Mouse (Mus musculus) CH12.LX (cell line): ENCODE measurements at regions not wholly inside any gene's neighbourhood (a gene's known extent, or its start where the extent isn't known, plus 50 kb on each side); places are given as distances from the start of the nearest gene placed in this dataset.

Source experiments
- DNase-seq: peaks from one replicate; pipeline ENCODE4 v3.0.0-alpha.2; 2013; ENCODE audit errors: extremely low read depth
- H3K27ac ChIP-seq: 2 replicates; pipeline ENCODE4 v1.5.1; 2012; ENCODE audit warnings: low read depth, mild to moderate bottlenecking, control low read depth, moderate library complexity; ENCODE audit not compliant: insufficient read depth
- H3K27me3 ChIP-seq: replicated peaks from 2 replicates; pipeline ENCODE3; 2012; ENCODE audit warnings: inconsistent platforms
- H3K36me3 ChIP-seq, 2 experiments: replicated peaks in 1 of 2; 2 replicates each; pipeline versions ENCODE3 to v1.6.1; 2012; ENCODE audit warnings: inconsistent platforms in 1 of 2, low read length in 1 of 2, mild to moderate bottlenecking in 1 of 2, mixed read lengths in 1 of 2, moderate library complexity in 1 of 2; ENCODE audit not compliant: control insufficient read depth in 1 of 2, insufficient read depth in 1 of 2
- H3K4me1 ChIP-seq, 2 experiments: 2 replicates each; pipeline ENCODE4 v1.6.1; 2012; ENCODE audit warnings: inconsistent platforms in 1 of 2, moderate library complexity in 1 of 2; ENCODE audit not compliant: insufficient read depth in 2 of 2, control insufficient read depth in 1 of 2
- H3K4me2 ChIP-seq: 2 replicates; pipeline ENCODE4 v1.6.1; 2012; ENCODE audit warnings: low read depth, mild to moderate bottlenecking, control low read depth; ENCODE audit not compliant: poor library complexity, insufficient read depth, severe bottlenecking
- H3K4me3 ChIP-seq, 3 experiments: fragments of 150-350 bp in 1 of 3; sonication (generic) in 1 of 3; replicated peaks in 1 of 3; 2 replicates each; pipeline versions ENCODE3 to v1.5.1; 2011 to 2012; ENCODE audit warnings: low read depth in 2 of 3, low read length in 2 of 3, mild to moderate bottlenecking in 2 of 3, moderate library complexity in 2 of 3, control low read depth in 1 of 3, improper control_type of control experiment in 1 of 3, inconsistent platforms in 1 of 3, mixed read lengths in 1 of 3; ENCODE audit not compliant: poor library complexity in 1 of 3
- H3K79me2 ChIP-seq: replicated peaks from 2 replicates; pipeline ENCODE4 v1.6.1; 2012; ENCODE audit warnings: mild to moderate bottlenecking, moderate library complexity; ENCODE audit not compliant: control insufficient read depth, poor library complexity, insufficient read depth, severe bottlenecking; ENCODE audit errors: extremely low read depth
- H3K9ac ChIP-seq: 2 replicates; pipeline ENCODE4 v1.6.1; 2012; ENCODE audit warnings: low read depth, mild to moderate bottlenecking, control low read depth, moderate library complexity; ENCODE audit not compliant: insufficient read depth
- H3K9me3 ChIP-seq: replicated peaks from 2 replicates; pipeline ENCODE3; 2012; ENCODE audit warnings: low read length, inconsistent platforms, mixed read lengths
- BHLHE40 ChIP-seq: IDR thresholded peaks from 2 replicates; pipeline ENCODE4 v1.6.1; 2011; ENCODE audit warnings: mild to moderate bottlenecking, low read depth, low read length, improper control_type of control experiment
- CHD1 ChIP-seq: IDR thresholded peaks from 2 replicates; pipeline ENCODE4 v1.6.1; 2012; ENCODE audit warnings: low read depth, low read length, improper control_type of control experiment, inconsistent platforms
- EP300 ChIP-seq: IDR thresholded peaks from 2 replicates; pipeline ENCODE4 v1.6.1; 2011; ENCODE audit warnings: low read length, improper control_type of control experiment
- GABPA ChIP-seq: IDR thresholded peaks from 2 replicates; pipeline ENCODE4 v1.6.1; 2012; ENCODE audit warnings: low read depth, low read length, improper control_type of control experiment, inconsistent platforms; ENCODE audit not compliant: insufficient replicate concordance
- IRF4 ChIP-seq: IDR thresholded peaks from 2 replicates; pipeline ENCODE4 v1.6.1; 2014; ENCODE audit warnings: low read depth, mild to moderate bottlenecking, inconsistent platforms, low read length, improper control_type of control experiment
- JUN ChIP-seq: IDR thresholded peaks from 2 replicates; pipeline ENCODE4 v1.6.1; 2011; ENCODE audit warnings: low read depth, mild to moderate bottlenecking, low read length, improper control_type of control experiment, moderate library complexity; ENCODE audit not compliant: insufficient read depth
- JUND ChIP-seq: conservative IDR thresholded peaks from 2 replicates; pipeline ENCODE4 v1.6.1; 2011; ENCODE audit warnings: low read depth, low read length, improper control_type of control experiment
- MAX ChIP-seq: IDR thresholded peaks from 2 replicates; pipeline ENCODE4 v1.6.1; 2011; ENCODE audit warnings: low read length, improper control_type of control experiment
- MXI1 ChIP-seq: IDR thresholded peaks from 2 replicates; pipeline ENCODE4 v1.6.1; 2011; ENCODE audit warnings: mild to moderate bottlenecking, low read depth, low read length, improper control_type of control experiment
- MYC ChIP-seq: IDR thresholded peaks from 2 replicates; pipeline ENCODE4 v1.6.1; 2011; ENCODE audit warnings: low read depth, mild to moderate bottlenecking, improper control_type of control experiment, low read length
- NELFE ChIP-seq: IDR thresholded peaks from 2 replicates; pipeline ENCODE4 v1.6.1; 2011; ENCODE audit warnings: low read depth, low read length, improper control_type of control experiment
- NRF1 ChIP-seq: IDR thresholded peaks from 2 replicates; pipeline ENCODE4 v1.6.1; 2014; ENCODE audit warnings: low read depth, mild to moderate bottlenecking, inconsistent platforms, low read length, improper control_type of control experiment, moderate library complexity
- PAX5 ChIP-seq: IDR thresholded peaks from 2 replicates; pipeline ENCODE4 v1.6.1; 2012; ENCODE audit warnings: low read length, inconsistent platforms, mixed read lengths
- POLR2A ChIP-seq: IDR thresholded peaks from 2 replicates; pipeline ENCODE4 v1.6.1; 2011; ENCODE audit warnings: low read depth, mild to moderate bottlenecking, improper control_type of control experiment, low read length
- POLR2AphosphoS2 ChIP-seq: IDR thresholded peaks from 2 replicates; pipeline ENCODE4 v1.6.1; 2011; ENCODE audit warnings: low read depth, low read length, improper control_type of control experiment
- SIN3A ChIP-seq: IDR thresholded peaks from 2 replicates; pipeline ENCODE4 v1.6.1; 2012; ENCODE audit warnings: low read length, improper control_type of control experiment, inconsistent platforms
- TBP ChIP-seq: conservative IDR thresholded peaks from 2 replicates; pipeline ENCODE4 v1.6.1; 2011; ENCODE audit warnings: low read depth, low read length, improper control_type of control experiment
- USF1 ChIP-seq: IDR thresholded peaks from 2 replicates; pipeline ENCODE4 v1.6.1; 2014; ENCODE audit warnings: low read depth, mild to moderate bottlenecking, inconsistent platforms, low read length, improper control_type of control experiment
- ZC3H11A ChIP-seq: IDR thresholded peaks from 2 replicates; pipeline ENCODE4 v1.6.1; 2012; ENCODE audit warnings: low read depth, mild to moderate bottlenecking, inconsistent platforms, low read length, improper control_type of control experiment
- ZKSCAN1 ChIP-seq: IDR thresholded peaks from 2 replicates; pipeline ENCODE4 v1.6.1; 2012; ENCODE audit warnings: low read depth, inconsistent platforms, low read length, improper control_type of control experiment, borderline replicate concordance
- dilution Hi-C: fragments of 300-500 bp; cut with MboI; formaldehyde crosslinking; loops from 2 replicates; pipeline ENCODE4 v1.14.3; 2020; ENCODE audit warnings: low sequenced_read_pairs; ENCODE audit not compliant: extremely low pct_unique_long_range_greater_than_20kb, extremely low pct_ligation_motif_present
- in situ Hi-C: fragments of 300-500 bp; cut with MboI; formaldehyde crosslinking; loops from 3 replicates; pipeline ENCODE4 v1.14.3; 2019; ENCODE audit warnings: low sequenced_read_pairs, low pct_ligation_motif_present, low pct_unique_long_range_greater_than_20kb, mixed read lengths

DNA sequence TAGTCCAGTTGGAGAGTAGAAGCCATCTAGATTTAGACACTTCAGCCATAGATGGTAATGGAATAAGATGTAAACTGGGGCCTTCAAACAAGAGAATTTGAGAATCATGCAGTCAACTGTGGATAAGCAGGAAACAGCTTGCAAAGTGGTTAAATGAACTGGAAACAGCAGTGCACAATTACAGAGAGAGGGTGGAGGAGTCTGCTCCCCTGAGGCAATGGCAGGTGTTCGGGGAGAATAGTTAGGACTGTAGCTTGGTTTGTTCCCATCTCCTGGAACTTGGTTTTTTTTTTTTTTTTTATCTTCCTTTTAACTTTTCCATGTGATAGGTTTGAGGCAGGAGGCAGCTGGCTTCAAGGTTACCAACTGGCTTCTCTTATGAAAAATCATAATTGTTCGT lies 165.1 kb upstream of the Ell2 start:
- H3K9me3 ChIP-seq = no peaks in the 10 kb centered on the region
- TF ChIP-seq MYC = no peak
- no peak for TF ChIP-seq BHLHE40
- no peak for TF ChIP-seq MAX
- TF ChIP-seq JUN = no peak
- TF ChIP-seq JUND = no peak
- TF ChIP-seq PAX5 = no peak
- TF ChIP-seq TBP = no peak
- TF ChIP-seq ZKSCAN1 = no peak
- 0 out of 2 replicates have a peak, but pooled peaks have one; percentile 26 for TF ChIP-seq EP300
- peak; percentile 5 for DNase-seq
- no peak overlapping the region for H3K4me3 ChIP-seq
- dilution Hi-C loops (no loop called here), in situ Hi-C loops (no loop called here)
- no peak overlapping the region for H3K27ac ChIP-seq
- H3K4me1 ChIP-seq = peaks cover 0 to 9% of the 10 kb centered on the region in 2 experiments; a peak in 2 of 4 replicates
- H3K4me2 ChIP-seq = no peak overlapping the region
- no peak overlapping the region for H3K9ac ChIP-seq
- no peaks in the 10 kb centered on the region for H3K79me2 ChIP-seq
- H3K27me3 ChIP-seq = no peaks in the 10 kb centered on the region
- H3K36me3 ChIP-seq = no peaks in the 10 kb centered on the region

DNA sequence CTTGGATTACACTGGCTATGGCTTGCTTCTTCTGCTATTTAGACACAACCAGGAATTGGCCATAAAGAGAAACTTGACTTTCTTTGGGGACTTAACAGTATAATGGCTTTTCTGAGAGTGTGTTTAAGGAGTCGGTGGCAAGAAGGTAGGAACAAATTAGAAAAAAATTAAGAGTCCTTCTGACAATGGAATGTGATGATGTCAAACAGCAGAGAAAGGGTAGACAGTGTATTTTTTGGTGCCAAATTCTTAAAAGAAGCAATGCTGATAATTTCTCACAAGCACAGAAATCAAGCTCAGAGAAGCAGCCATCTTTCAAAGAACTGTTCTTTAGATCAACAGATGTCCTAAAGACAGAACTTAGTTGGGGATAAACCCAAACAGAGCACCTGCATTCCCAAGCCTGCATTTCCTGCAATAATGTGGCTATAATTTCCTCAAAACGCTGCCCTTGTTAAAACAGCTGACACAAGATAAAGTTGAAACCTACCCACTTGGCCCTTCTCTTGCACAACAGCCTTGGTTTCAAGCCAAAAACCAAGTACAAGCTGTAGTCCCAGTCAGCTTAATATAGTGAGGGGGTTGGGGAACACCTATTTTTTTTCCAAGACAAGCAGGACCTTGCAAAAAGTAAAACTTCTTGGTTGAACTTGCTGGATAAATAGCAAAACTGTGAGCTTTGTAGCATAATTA lies 164.2 kb upstream of the Ell2 start:
- in situ Hi-C loops = no loop called here
- Histone ChIP-seq H3K4me3 (no peak overlapping the region), H3K27ac (no peak overlapping the region), H3K9ac (no peak overlapping the region), H3K79me2 (no peaks in the 10 kb centered on the region), H3K36me3 (no peaks in the 10 kb centered on the region), H3K4me2 (no peak overlapping the region), H3K27me3 (no peaks in the 10 kb centered on the region), H3K9me3 (no peaks in the 10 kb centered on the region), H3K4me1 (peaks cover 0 to 9% of the 10 kb centered on the region in 2 experiments; a peak in 2 of 4 replicates)
- dilution Hi-C loops = no loop called here
- TF ChIP-seq NELFE (no peak), SIN3A (no peak), GABPA (no peak), CHD1 (no peak)
- no peak for DNase-seq

DNA sequence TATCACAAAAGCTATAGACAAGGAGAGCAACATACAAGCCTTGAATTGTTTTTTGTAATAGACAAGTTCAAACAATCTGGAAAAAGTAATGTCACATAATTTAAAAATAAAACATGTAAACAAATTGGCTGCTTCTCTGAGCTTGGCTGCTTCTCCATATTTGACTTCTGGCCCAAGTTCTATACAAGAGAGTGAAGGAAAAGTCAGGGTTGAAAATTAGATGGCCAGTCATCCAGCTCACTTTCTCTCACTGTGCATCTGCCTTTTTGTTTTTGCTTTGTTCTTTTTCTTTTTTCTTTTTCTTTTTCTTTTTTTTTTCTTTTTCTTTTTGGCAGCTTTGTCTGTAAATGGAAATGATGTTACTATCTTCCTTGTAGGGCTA lies 163.6 kb upstream of the Ell2 start:
- no peak overlapping the region for H3K27ac ChIP-seq
- H3K4me3 ChIP-seq = no peak overlapping the region

More for the DNA sequence above, 163.6 kb upstream of the Ell2 start:
- in situ Hi-C loops = no loop called here
- dilution Hi-C loops = no loop called here
- Histone ChIP-seq H3K4me1 (peaks cover 0 to 9% of the 10 kb centered on the region in 2 experiments; a peak in 2 of 4 replicates), H3K9ac (no peak overlapping the region), H3K36me3 (no peaks in the 10 kb centered on the region), H3K4me2 (no peak overlapping the region), H3K9me3 (no peaks in the 10 kb centered on the region), H3K79me2 (no peaks in the 10 kb centered on the region), H3K27me3 (no peaks in the 10 kb centered on the region)
- no peak for TF ChIP-seq JUN
- TF ChIP-seq ZC3H11A = no peak
- no peak for TF ChIP-seq IRF4
- no peak for TF ChIP-seq POLR2AphosphoS2
- TF ChIP-seq MXI1 = no peak
- no peak for TF ChIP-seq USF1
- no peak for TF ChIP-seq NRF1
- no peak for TF ChIP-seq POLR2A
- TF ChIP-seq NELFE = no peak
- no peak for TF ChIP-seq EP300
- DNase-seq = no peak
